Mouse (Mus musculus): ENCODE results near the gene Prickle2. TPM values are rescaled to one million over a fixed set of nuclear protein-coding genes. Genes with fewer than 3 reads are reported as not detected.

Gene Prickle2
- polyA plus RNA-seq, 1 experiment from 2014 or later = 5.8 TPM

DNA sequence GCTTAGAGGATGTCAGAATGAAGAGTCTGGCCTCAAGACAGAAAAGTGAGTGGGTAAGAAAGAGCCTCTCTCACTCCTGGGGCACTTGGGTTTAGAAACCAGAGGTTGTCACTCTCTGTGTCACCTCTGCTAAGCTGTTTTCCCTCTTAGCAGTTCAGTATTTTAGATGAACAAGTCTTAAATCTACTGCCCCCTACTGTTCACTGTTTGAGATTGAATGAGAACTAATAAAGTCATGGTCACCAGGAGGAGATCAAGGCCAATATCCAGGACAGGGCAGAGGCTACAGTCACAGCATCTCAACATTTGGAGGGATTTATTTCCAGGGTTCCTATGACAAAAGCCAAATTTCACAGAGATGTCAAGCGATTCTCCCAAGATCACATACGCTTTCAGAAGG lies 228.3 kb downstream of the Prickle2 start:
- H3K4me3 ChIP-seq = no peak overlapping the region
- H3K27ac ChIP-seq = no peak overlapping the region
- peaks cover 18% of the 10 kb centered on the region for H3K4me1 ChIP-seq
- no peaks in the 10 kb centered on the region for H3K36me3 ChIP-seq
- no peaks in the 10 kb centered on the region for H3K9me3 ChIP-seq
- DNase-seq (ENCODE audit: low spot score) = no peak
- WGBS = 74% methylated on average over 2 of the region's 2 CpGs
- no peaks in the 10 kb centered on the region for H3K27me3 ChIP-seq (ENCODE audit: insufficient read depth, poor library complexity, severe bottlenecking)

DNA sequence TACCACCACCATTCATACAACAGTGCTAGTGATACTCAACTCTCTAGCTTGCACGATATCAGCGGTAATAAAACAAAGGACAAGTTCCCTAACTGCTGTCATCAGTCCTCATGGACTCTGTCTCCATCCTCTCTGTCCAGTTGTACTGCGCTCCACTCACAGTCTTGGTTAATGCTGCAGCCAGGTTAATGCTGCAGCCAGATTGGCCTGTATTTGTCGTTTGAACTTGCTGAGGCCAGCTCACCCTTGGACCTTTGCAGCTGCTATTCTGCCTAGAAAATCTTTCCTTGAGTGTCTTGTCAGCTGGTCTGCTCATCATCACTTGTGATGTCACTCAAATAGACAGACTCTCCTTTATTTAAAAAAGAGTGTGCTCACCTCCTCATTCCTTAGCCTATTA lies 236.5 kb downstream of the Prickle2 start:
- Histone ChIP-seq H3K27ac (peak overlapping the region; percentile 52), H3K36me3 (no peaks in the 10 kb centered on the region), H3K4me3 (no peak overlapping the region), H3K27me3 (ENCODE audit: insufficient read depth, poor library complexity, severe bottlenecking) (no peaks in the 10 kb centered on the region), H3K9me3 (no peaks in the 10 kb centered on the region), H3K4me1 (peaks cover 43% of the 10 kb centered on the region)
- WGBS = 60% methylated on average over 4 of the region's 4 CpGs
- DNase-seq (ENCODE audit: low spot score) = no peak

GRCm38 (mm10) chr6:92468892-92469291 lies 237.1 kb downstream of the Prickle2 start:
- 66% methylated on average over 4 of the region's 4 CpGs for WGBS
- H3K27me3 ChIP-seq (ENCODE audit: insufficient read depth, poor library complexity, severe bottlenecking) = no peaks in the 10 kb centered on the region
- DNase-seq (ENCODE audit: low spot score) = no peak
- no peaks in the 10 kb centered on the region for H3K36me3 ChIP-seq
- H3K4me3 ChIP-seq = no peak overlapping the region
- H3K4me1 ChIP-seq = peaks cover 49% of the 10 kb centered on the region
- no peaks in the 10 kb centered on the region for H3K9me3 ChIP-seq
- H3K27ac ChIP-seq = peak overlapping the region; percentile 52

GRCm38 (mm10) chr6:92468383-92468791 lies 237.6 kb downstream of the Prickle2 start:
- H3K9me3 ChIP-seq = no peaks in the 10 kb centered on the region
- H3K4me3 ChIP-seq = no peak overlapping the region
- 58% methylated on average over 3 of the region's 3 CpGs for WGBS
- H3K27ac ChIP-seq = peak overlapping the region; percentile 56; the same call in 1 of the 2 replicates
- no peaks in the 10 kb centered on the region for H3K27me3 ChIP-seq (ENCODE audit: insufficient read depth, poor library complexity, severe bottlenecking)
- peaks cover 53% of the 10 kb centered on the region for H3K4me1 ChIP-seq
- no peaks in the 10 kb centered on the region for H3K36me3 ChIP-seq
- DNase-seq (ENCODE audit: low spot score) = no peak

DNA sequence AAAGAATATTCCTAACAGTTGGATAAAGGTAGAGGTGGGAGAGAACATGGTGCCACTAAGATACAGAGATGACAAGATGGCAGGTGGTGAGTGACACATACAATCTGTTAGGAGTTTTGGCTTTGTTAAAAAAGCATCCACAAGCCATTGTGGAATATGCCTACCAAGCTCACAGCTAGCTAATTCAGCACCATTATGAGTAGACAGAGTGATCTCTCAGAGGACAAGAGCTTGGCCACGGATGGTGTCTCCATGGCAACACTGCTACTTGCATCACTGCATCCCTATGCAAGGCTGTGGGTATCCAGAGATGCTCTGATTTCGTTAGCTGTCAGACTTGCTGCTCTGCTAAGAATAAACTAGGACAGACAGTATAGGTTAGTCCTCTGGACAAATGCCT lies 238.6 kb downstream of the Prickle2 start:
- Histone ChIP-seq H3K4me1 (peaks cover 55% of the 10 kb centered on the region), H3K9me3 (no peaks in the 10 kb centered on the region), H3K27me3 (ENCODE audit: insufficient read depth, poor library complexity, severe bottlenecking) (no peaks in the 10 kb centered on the region), H3K4me3 (no peak overlapping the region), H3K36me3 (no peaks in the 10 kb centered on the region), H3K27ac (no peak overlapping the region)
- whole genome bisulfite sequencing = 88% methylated on average over 2 of the region's 2 CpGs
- DNase-seq (ENCODE audit: low spot score) = no peak

GRCm38 (mm10) chr6:92465666-92466065 lies 240.3 kb downstream of the Prickle2 start:
- Histone ChIP-seq H3K9me3 (no peaks in the 10 kb centered on the region), H3K4me1 (peaks cover 55% of the 10 kb centered on the region), H3K4me3 (no peak overlapping the region), H3K27ac (peak overlapping the region; percentile 53), H3K36me3 (no peaks in the 10 kb centered on the region), H3K27me3 (ENCODE audit: insufficient read depth, poor library complexity, severe bottlenecking) (no peaks in the 10 kb centered on the region)
- no peak for DNase-seq (ENCODE audit: low spot score)
- WGBS = 9% methylated on average over 1 of the region's 1 CpGs

GRCm38 (mm10) chr6:92464781-92465337 lies 241.1 kb downstream of the Prickle2 start:
- H3K27ac ChIP-seq = peak overlapping the region; percentile 62
- peaks cover 54% of the 10 kb centered on the region for H3K4me1 ChIP-seq
- no peaks in the 10 kb centered on the region for H3K27me3 ChIP-seq (ENCODE audit: insufficient read depth, poor library complexity, severe bottlenecking)
- DNase-seq (ENCODE audit: low spot score) = peak; percentile 77
- H3K4me3 ChIP-seq = no peak overlapping the region
- H3K36me3 ChIP-seq = no peaks in the 10 kb centered on the region
- WGBS = 31% methylated on average over 7 of the region's 7 CpGs
- H3K9me3 ChIP-seq = no peaks in the 10 kb centered on the region

- peaks cover 45% of the 10 kb centered on the region for H3K4me1 ChIP-seq
- H3K27ac ChIP-seq = no peak overlapping the region
- H3K4me3 ChIP-seq = no peak overlapping the region
- WGBS = 46% methylated on average over 9 of the region's 9 CpGs
- DNase-seq (ENCODE audit: low spot score) = no peak
- no peaks in the 10 kb centered on the region for H3K36me3 ChIP-seq
- H3K27me3 ChIP-seq (ENCODE audit: insufficient read depth, poor library complexity, severe bottlenecking) = no peaks in the 10 kb centered on the region
- no peaks in the 10 kb centered on the region for H3K9me3 ChIP-seq
Measured at GRCm38 (mm10) chr6:92463768-92464167, 242.2 kb downstream of the Prickle2 start.

- Histone ChIP-seq H3K27ac (no peak overlapping the region), H3K9me3 (no peaks in the 10 kb centered on the region), H3K4me1 (peaks cover 29% of the 10 kb centered on the region), H3K4me3 (no peak overlapping the region), H3K36me3 (no peaks in the 10 kb centered on the region), H3K27me3 (ENCODE audit: insufficient read depth, poor library complexity, severe bottlenecking) (no peaks in the 10 kb centered on the region)
- DNase-seq (ENCODE audit: low spot score) = no peak
- WGBS = 92% methylated on average over 2 of the region's 2 CpGs
Measured at GRCm38 (mm10) chr6:92460750-92461149, 245.2 kb downstream of the Prickle2 start.

- Histone ChIP-seq H3K27me3 (ENCODE audit: insufficient read depth, poor library complexity, severe bottlenecking) (no peaks in the 10 kb centered on the region), H3K27ac (no peak overlapping the region), H3K4me3 (no peak overlapping the region), H3K9me3 (no peaks in the 10 kb centered on the region), H3K4me1 (peaks cover 4% of the 10 kb centered on the region; the same call in 1 of the 2 replicates), H3K36me3 (no peaks in the 10 kb centered on the region)
- 82% methylated on average over 4 of the region's 4 CpGs for WGBS
- DNase-seq (ENCODE audit: low spot score) = no peak
Measured at GRCm38 (mm10) chr6:92458026-92458425, 247.9 kb downstream of the Prickle2 start.

GRCm38 (mm10) chr6:92451421-92451820 lies 254.5 kb downstream of the Prickle2 start:
- no peaks in the 10 kb centered on the region for H3K9me3 ChIP-seq
- 44% methylated on average over 1 of the region's 1 CpGs for WGBS
- no peak overlapping the region for H3K27ac ChIP-seq
- H3K36me3 ChIP-seq = no peaks in the 10 kb centered on the region
- H3K4me3 ChIP-seq = no peak overlapping the region
- DNase-seq (ENCODE audit: low spot score) = no peak
- H3K4me1 ChIP-seq = peaks cover 17% of the 10 kb centered on the region; the same call in 1 of the 2 replicates
- H3K27me3 ChIP-seq (ENCODE audit: insufficient read depth, poor library complexity, severe bottlenecking) = no peaks in the 10 kb centered on the region

DNA sequence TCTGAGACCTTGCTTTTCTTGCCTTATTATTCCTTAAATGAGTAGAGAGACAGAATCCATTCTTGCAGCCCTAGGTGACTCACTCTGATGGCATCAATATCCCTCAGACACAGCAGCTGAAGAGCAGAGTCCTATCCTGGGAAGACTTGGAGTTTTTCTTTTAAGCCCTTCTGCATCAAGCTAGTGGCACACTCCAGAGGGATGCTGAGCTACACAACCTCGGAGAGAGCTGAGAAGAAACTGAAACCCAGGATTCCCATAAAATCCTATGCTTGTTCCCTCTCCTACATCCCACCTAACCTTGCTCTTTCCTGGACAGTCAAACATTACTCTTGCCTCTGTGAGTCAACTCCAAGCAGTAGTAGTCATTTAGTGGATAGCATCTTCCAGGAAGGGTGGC lies 256.0 kb downstream of the Prickle2 start:
- WGBS = 90% methylated on average over 1 of the region's 1 CpGs
- no peak for DNase-seq (ENCODE audit: low spot score)

DNA sequence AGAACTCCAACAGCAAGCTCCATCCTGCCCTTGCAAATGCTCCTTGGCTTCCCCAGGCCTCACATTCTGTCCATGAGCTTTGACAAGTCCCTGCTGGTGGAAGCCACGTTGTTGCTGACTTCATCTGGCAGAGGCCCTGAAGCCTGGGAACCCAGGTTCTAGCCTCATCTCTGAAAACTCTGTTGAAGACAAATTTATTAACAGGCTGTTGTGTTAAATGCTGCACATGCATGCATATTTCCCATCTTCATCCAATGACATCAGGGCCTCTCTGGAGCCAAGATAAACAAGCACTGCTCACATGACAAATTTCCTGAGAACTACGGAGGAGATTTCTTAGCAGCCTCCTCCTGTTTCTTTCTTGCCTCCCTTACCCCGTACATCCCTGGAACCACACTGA lies 259.3 kb downstream of the Prickle2 start:
- Histone ChIP-seq H3K27me3 (ENCODE audit: insufficient read depth, poor library complexity, severe bottlenecking) (no peaks in the 10 kb centered on the region), H3K4me3 (no peak overlapping the region), H3K36me3 (no peaks in the 10 kb centered on the region), H3K27ac (peak overlapping the region; percentile 57), H3K9me3 (no peaks in the 10 kb centered on the region), H3K4me1 (peaks cover 14% of the 10 kb centered on the region; the same call in 1 of the 2 replicates)
- DNase-seq (ENCODE audit: low spot score) = no peak
- WGBS = 45% methylated on average over 3 of the region's 3 CpGs

More for the DNA sequence above, 256.0 kb downstream of the Prickle2 start:
- H3K36me3 ChIP-seq = no peaks in the 10 kb centered on the region
- peaks cover 14% of the 10 kb centered on the region; the same call in 1 of the 2 replicates for H3K4me1 ChIP-seq
- no peak overlapping the region for H3K27ac ChIP-seq
- no peaks in the 10 kb centered on the region for H3K27me3 ChIP-seq (ENCODE audit: insufficient read depth, poor library complexity, severe bottlenecking)
- no peaks in the 10 kb centered on the region for H3K9me3 ChIP-seq
- no peak overlapping the region for H3K4me3 ChIP-seq

DNA sequence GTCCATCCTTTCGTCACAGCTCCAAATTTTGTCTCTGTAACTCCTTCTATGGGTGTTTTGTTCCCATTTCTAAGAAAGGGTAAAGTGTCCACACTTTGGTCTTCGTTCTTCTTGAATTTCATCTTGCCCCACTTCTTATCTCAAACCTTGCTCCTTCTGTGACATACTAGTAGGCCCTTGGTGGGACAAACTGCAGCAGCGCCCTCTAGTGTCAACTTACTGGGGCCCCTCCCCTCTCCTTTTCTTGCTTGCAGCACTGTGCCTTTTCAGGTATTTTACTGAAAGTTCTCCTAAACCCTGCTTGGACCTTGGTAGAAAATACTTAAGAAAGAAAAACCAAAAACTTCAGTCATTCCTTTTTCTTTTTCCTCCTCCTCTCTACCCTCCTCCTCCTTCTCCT lies 264.8 kb downstream of the Prickle2 start:
- 59% methylated on average over 3 of the region's 3 CpGs for WGBS
- Histone ChIP-seq H3K27me3 (ENCODE audit: insufficient read depth, poor library complexity, severe bottlenecking) (no peaks in the 10 kb centered on the region), H3K36me3 (no peaks in the 10 kb centered on the region), H3K4me3 (no peak overlapping the region), H3K27ac (no peak overlapping the region), H3K9me3 (no peaks in the 10 kb centered on the region), H3K4me1 (no peaks in the 10 kb centered on the region)
- no peak for DNase-seq (ENCODE audit: low spot score)

Data from heart, embryonic 10.5 days (tissue).